Mouse (Mus musculus) forebrain, embryonic 15.5 days (tissue): Measurements from ENCODE around the gene Slc25a36. TPM values are rescaled to one million over a fixed set of nuclear protein-coding genes. Genes with fewer than 3 reads are reported as not detected.

Source experiments
- ATAC-seq: fragments of 200-750 bp; cut with Nextera tagmentation; replicated peaks from 2 replicates; pipeline ENCODE4 v1.8.0; 2017; ENCODE audit warnings: mild to moderate bottlenecking, moderate TSS enrichment, moderate library complexity
- H3K27ac ChIP-seq: fragments of 300-500 bp; sonication (generic); replicated peaks from 2 replicates; pipeline ENCODE4 v1.5.1; 2015; ENCODE audit warnings: mild to moderate bottlenecking, inconsistent platforms
- H3K27me3 ChIP-seq: fragments of 300-500 bp; sonication (generic); 2 replicates; pipeline ENCODE4 v1.6.1; 2015; ENCODE audit warnings: inconsistent platforms
- H3K36me3 ChIP-seq: fragments of 300-500 bp; sonication (generic); 2 replicates; pipeline ENCODE4 v1.6.1; 2015; ENCODE audit warnings: mild to moderate bottlenecking, inconsistent platforms
- H3K4me1 ChIP-seq: fragments of 300-500 bp; sonication (generic); 2 replicates; pipeline ENCODE4 v1.6.1; 2015; ENCODE audit warnings: inconsistent platforms
- H3K4me2 ChIP-seq: fragments of 300-500 bp; sonication (generic); replicated peaks from 2 replicates; pipeline ENCODE4 v1.6.1; 2015; ENCODE audit warnings: mild to moderate bottlenecking, inconsistent platforms
- H3K4me3 ChIP-seq: fragments of 300-500 bp; sonication (generic); 2 replicates; pipeline ENCODE4 v1.5.1; 2015; ENCODE audit warnings: mild to moderate bottlenecking, inconsistent platforms
- H3K9ac ChIP-seq: fragments of 300-500 bp; sonication (generic); replicated peaks from 2 replicates; pipeline ENCODE4 v1.6.1; 2015; ENCODE audit warnings: mild to moderate bottlenecking, inconsistent platforms
- H3K9me3 ChIP-seq: fragments of 300-500 bp; sonication (generic); 2 replicates; pipeline ENCODE4 v1.6.1; 2016; ENCODE audit warnings: inconsistent platforms
- WGBS: fragments of 180-500 bp; shearing (Covaris S2); methylation state at CpG from one replicate; pipeline ENCODE4 v1.1.7; 2015; ENCODE audit warnings: mixed read lengths; 5-methylcytosine and 5-hydroxymethylcytosine counted together
- polyA plus RNA-seq: library from polyadenylated mRNA; unstranded; fragments of >200 nt; fragmentation: Nextera tagmentation; extraction: Ambion mirVana; gene quantifications from 2 replicates; pipeline ENCODE4 v1.2.1, GENCODE M21; 2015

The Slc25a36 gene
- polyA plus RNA-seq: 68.4 and 75.1 TPM in 2 replicates

DNA sequence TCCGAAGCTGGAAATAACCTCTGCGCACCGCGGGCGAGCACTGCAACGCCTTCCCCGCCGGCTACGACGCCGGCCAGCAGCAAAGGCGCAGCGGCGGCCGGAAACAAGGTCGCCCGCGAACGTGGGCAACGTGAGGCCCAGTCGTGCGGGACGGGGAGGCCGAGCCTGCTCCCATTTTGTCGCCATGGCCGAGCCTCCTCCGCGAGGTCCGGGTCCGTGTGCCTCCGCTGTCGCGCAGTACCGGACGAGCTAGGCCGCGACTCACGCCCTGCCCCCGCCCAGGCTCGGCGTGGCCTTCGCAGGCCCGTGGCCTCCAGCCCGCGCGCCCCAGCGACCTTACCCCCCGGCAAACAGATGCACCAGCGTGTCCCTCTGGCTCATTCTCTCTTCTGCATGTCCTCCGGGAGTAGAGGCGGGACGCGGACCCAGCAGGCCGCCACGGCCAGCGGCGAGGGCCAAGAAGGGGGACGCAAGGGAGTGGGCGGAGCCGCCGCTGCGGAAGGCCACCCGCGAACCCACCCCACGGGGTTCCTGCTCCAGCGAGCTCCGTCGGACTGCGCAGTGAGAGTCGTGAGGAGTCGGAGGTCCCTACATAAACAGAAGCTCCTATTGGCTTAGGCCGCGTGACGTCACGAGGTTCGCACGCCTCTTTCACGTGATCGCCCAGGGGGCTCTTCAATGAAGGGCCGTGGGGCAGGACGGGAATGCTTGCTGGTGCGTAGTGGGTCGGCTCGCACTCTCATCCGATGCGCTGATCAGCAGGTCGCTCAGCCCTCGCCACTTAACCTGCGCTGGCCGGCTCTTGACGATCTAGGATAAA, at the start of gene Slc25a36:
Slc25a36 (minus strand) TSS at position 587 of the 820 bp plus-strand sequence.
- WGBS: under 1% methylated on average over 91 of the region's 91 CpGs
- peak; percentile 99 for ATAC-seq
- H3K36me3 ChIP-seq: no peaks in the 10 kb centered on the region
- H3K4me3 ChIP-seq: peak within 1 kb of the TSS; percentile 64
- H3K27ac ChIP-seq: peak within 1 kb of the TSS; percentile 82
- no peaks in the 10 kb centered on the region for H3K27me3 ChIP-seq
- peak within 1 kb of the TSS; percentile 63 for H3K9ac ChIP-seq
- no peaks in the 10 kb centered on the region for H3K9me3 ChIP-seq
- H3K4me1 ChIP-seq: peaks cover 17% of the 10 kb centered on the region
- H3K4me2 ChIP-seq: peak within 1 kb of the TSS; percentile 50

DNA sequence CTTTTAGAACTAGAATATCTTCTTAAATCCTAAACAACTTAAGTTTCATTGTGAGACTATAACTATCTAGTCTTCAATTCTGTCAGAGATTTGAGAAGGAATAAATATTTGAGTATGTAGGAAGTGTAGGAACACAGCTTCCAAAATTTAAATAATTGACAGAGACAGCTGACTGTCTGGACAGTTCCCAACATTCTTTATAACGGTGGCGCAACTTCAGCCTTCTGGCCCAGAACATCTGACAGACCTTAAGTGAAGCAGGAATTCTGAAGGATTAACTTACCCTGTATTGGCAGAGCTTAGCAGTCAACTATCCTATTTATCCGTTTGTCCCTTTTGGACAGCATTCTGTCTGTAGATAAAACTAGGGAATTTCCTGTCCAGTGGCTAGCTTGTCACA, 47.5 kb upstream of the Slc25a36 start:
- no peak for ATAC-seq
- Histone ChIP-seq H3K27me3 (no peaks in the 10 kb centered on the region), H3K4me1 (no peaks in the 10 kb centered on the region), H3K9ac (no peak overlapping the region), H3K36me3 (no peaks in the 10 kb centered on the region), H3K9me3 (no peaks in the 10 kb centered on the region), H3K4me3 (no peak overlapping the region), H3K4me2 (no peak overlapping the region), H3K27ac (no peak overlapping the region)
- WGBS: 58% methylated on average over 3 of the region's 3 CpGs

DNA sequence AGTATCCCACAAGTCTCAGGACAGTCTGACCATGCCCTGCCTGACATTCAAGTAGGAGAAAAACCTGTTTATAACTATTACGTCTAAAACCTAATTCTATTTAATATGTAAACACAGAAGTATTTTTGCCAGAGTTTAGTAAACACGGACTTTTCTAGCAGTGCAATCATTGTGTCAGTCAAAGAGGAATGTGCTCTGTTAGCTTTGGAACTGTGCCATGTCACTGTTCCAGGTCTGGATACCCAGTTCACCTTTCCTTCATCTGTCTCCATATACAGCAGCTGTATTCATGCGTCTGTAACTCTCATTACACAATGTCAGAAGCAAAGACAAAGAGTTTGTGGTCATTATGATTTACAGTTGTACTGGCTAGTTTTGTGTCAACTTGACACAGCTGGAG, 45.0 kb upstream of the Slc25a36 start:
- no peak for ATAC-seq
- Histone ChIP-seq H3K27me3 (no peaks in the 10 kb centered on the region), H3K27ac (no peak overlapping the region), H3K9me3 (no peaks in the 10 kb centered on the region), H3K9ac (no peak overlapping the region), H3K4me2 (no peak overlapping the region), H3K36me3 (no peaks in the 10 kb centered on the region), H3K4me1 (no peaks in the 10 kb centered on the region), H3K4me3 (no peak overlapping the region)
- 77% methylated on average over 3 of the region's 3 CpGs for WGBS

DNA sequence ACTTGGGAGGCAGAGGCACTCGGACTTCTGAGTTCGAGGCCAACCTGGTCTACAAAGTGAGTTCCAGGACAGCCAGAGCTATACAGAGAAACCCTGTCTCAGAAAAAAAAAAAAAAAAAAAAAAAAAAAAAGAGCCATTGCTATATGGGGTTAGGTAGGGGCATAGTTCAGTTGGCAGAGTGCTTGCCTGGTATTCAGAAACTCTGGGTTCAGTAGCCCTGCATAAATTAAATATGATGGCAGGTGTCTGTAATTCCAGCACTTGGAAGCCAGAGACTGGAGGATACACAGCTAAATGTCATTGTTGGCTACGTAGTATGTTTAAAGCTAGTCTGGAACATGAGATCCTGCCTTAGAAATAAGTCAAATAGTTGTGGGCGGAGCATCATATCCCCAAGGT, 44.0 kb upstream of the Slc25a36 start:
- H3K27me3 ChIP-seq: no peaks in the 10 kb centered on the region
- no peak for ATAC-seq
- no peaks in the 10 kb centered on the region for H3K4me1 ChIP-seq
- no peaks in the 10 kb centered on the region for H3K36me3 ChIP-seq
- no peak overlapping the region for H3K4me2 ChIP-seq
- H3K9me3 ChIP-seq: no peaks in the 10 kb centered on the region
- H3K9ac ChIP-seq: no peak overlapping the region
- no peak overlapping the region for H3K4me3 ChIP-seq
- WGBS: 90% methylated on average over 4 of the region's 4 CpGs
- H3K27ac ChIP-seq: no peak overlapping the region

DNA sequence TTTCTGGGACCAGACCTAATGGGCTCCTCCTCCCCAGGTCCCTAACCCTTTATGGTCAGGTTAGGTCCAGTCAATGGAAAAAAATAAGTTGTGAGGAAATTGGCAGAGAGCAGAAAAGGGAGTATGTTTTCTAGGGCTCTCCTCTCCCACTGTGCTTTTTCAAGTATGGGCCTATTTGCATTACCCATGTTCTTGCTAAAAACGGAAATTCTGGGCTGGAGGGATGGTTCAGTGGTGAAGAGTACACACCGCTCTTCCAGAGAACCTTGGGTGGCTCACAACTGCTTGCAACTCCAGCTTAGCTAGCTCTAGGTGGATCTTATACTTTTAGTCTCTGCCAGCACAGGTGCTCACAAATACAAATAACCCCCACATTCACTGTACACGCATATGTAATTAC, 42.0 kb upstream of the Slc25a36 start:
- no peaks in the 10 kb centered on the region for H3K4me1 ChIP-seq
- H3K9me3 ChIP-seq: no peaks in the 10 kb centered on the region
- 85% methylated on average over 3 of the region's 3 CpGs for WGBS
- H3K36me3 ChIP-seq: no peaks in the 10 kb centered on the region
- no peaks in the 10 kb centered on the region for H3K27me3 ChIP-seq
- H3K9ac ChIP-seq: no peak overlapping the region
- no peak overlapping the region for H3K4me2 ChIP-seq
- H3K27ac ChIP-seq: no peak overlapping the region
- H3K4me3 ChIP-seq: no peak overlapping the region
- no peak for ATAC-seq

DNA sequence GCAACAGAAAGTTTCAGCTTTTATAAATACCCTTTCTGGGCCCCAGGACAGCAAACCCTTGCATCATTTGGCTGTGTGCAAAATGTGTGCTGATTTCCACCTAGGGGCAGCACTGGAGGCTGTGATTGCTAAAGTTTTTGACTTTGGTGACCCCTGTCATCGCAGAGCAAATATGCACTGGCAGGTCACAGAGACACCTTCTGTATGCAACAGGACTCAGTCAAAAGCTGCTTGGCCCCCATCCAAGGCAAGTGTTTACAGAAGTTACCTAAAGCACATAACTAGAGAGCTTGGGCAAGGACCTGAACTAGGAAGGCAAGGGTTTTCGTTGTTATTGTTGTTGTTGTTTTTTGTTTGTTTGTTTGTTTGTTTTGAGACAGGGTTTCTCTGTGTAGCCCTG, 36.3 kb upstream of the Slc25a36 start:
- H3K4me3 ChIP-seq: no peak overlapping the region
- no peaks in the 10 kb centered on the region for H3K27me3 ChIP-seq
- no peaks in the 10 kb centered on the region for H3K4me1 ChIP-seq
- no peaks in the 10 kb centered on the region for H3K9me3 ChIP-seq
- no peak for ATAC-seq
- 92% methylated on average over 2 of the region's 2 CpGs for WGBS
- no peak overlapping the region for H3K9ac ChIP-seq
- H3K36me3 ChIP-seq: no peaks in the 10 kb centered on the region
- H3K27ac ChIP-seq: no peak overlapping the region
- H3K4me2 ChIP-seq: no peak overlapping the region

DNA sequence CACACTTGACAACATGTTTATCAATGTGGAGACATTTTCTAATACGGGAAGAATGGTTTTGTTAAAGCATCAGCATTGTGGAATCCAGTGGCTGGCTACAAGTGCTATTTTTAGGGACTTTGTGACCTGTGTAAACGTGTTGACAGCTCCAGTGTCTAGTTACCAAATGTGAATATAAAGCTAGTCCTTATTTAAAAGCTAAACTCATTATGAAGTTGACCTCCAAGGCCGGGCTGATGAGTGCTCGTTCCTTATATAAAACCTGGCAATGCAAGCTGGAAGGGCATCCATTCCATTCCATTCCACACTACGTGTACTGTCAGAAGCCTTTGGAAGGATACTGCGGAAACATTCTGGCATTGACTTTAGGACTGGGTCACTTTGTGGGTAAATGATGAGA, 34.4 kb upstream of the Slc25a36 start:
- H3K27ac ChIP-seq: no peak overlapping the region
- H3K4me3 ChIP-seq: no peak overlapping the region
- H3K9me3 ChIP-seq: no peaks in the 10 kb centered on the region
- H3K27me3 ChIP-seq: no peaks in the 10 kb centered on the region
- no peak overlapping the region for H3K9ac ChIP-seq
- no peaks in the 10 kb centered on the region for H3K4me1 ChIP-seq
- no peak for ATAC-seq
- 83% methylated on average over 6 of the region's 6 CpGs for WGBS
- H3K4me2 ChIP-seq: no peak overlapping the region
- H3K36me3 ChIP-seq: no peaks in the 10 kb centered on the region

DNA sequence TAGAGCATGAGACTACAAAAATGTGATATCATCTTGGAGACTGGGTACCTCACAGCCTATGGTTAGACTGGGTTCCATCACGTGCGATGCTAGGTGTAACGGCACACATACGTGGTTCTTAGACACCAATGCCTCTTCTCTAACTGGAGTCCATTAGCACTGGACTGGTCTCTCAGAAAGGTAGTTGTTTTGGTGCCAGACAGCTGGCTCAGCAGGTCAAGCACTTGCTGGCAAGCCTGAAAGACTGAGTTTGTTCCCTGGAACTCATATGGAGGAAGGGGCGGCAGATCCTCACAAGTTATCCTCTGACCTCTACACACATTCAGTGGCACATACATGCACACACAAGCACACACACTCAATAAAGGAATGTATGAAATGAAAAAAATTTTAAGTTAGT, 32.5 kb upstream of the Slc25a36 start:
- Histone ChIP-seq H3K27ac (no peak overlapping the region), H3K27me3 (no peaks in the 10 kb centered on the region), H3K4me2 (no peak overlapping the region), H3K4me1 (no peaks in the 10 kb centered on the region), H3K9ac (no peak overlapping the region), H3K4me3 (no peak overlapping the region), H3K9me3 (no peaks in the 10 kb centered on the region), H3K36me3 (no peaks in the 10 kb centered on the region)
- WGBS: 92% methylated on average over 5 of the region's 5 CpGs
- no peak for ATAC-seq

DNA sequence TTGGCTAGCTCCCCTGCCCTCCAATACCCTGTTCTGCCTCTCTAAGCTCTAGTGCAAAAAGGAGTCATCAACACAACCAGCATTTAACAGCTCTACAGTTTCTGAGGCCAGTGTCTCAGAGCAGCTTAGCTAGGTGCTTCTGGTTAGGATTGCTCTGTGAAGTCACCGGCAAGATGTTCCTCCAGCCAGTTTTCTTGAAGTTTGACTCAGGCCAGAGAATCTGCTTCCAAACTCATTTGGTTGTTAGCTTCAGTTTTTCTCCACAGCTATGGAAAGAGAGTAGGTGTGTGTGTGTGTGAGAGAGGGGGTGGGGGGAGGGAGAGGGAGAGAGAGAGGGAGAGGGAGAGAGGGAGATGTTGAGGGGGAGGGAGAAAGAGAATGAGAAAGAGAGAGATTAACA, 31.6 kb upstream of the Slc25a36 start:
- Histone ChIP-seq H3K9ac (no peak overlapping the region), H3K9me3 (no peaks in the 10 kb centered on the region), H3K4me2 (no peak overlapping the region), H3K4me1 (no peaks in the 10 kb centered on the region), H3K36me3 (no peaks in the 10 kb centered on the region), H3K27ac (no peak overlapping the region), H3K27me3 (no peaks in the 10 kb centered on the region), H3K4me3 (no peak overlapping the region)
- WGBS: 89% methylated on average over 1 of the region's 1 CpGs
- no peak for ATAC-seq

DNA sequence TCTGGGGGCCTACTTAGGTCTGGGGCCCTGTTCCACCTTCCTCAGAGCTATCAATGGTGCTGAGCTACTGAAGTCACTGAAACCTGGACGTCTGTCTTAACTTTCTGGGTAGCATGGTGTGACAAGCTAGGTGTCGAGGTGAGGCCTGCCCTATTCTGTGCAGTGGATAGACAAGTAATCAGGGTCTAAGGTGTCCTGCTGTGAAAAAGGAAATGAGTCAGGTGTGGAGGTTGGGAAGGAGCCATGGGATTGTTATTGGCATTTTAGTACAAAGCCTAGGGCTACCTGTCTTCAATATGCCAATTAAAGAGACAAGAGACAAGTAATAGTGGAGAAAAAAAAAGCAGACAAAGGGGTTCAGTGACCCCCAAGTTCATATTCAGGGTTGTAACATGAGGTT, 30.8 kb upstream of the Slc25a36 start:
- no peak overlapping the region for H3K9ac ChIP-seq
- WGBS: 55% methylated on average over 2 of the region's 2 CpGs
- H3K9me3 ChIP-seq: no peaks in the 10 kb centered on the region
- H3K36me3 ChIP-seq: no peaks in the 10 kb centered on the region
- no peak overlapping the region for H3K4me2 ChIP-seq
- H3K27me3 ChIP-seq: no peaks in the 10 kb centered on the region
- no peak for ATAC-seq
- H3K4me3 ChIP-seq: no peak overlapping the region
- no peak overlapping the region for H3K27ac ChIP-seq
- no peaks in the 10 kb centered on the region for H3K4me1 ChIP-seq

DNA sequence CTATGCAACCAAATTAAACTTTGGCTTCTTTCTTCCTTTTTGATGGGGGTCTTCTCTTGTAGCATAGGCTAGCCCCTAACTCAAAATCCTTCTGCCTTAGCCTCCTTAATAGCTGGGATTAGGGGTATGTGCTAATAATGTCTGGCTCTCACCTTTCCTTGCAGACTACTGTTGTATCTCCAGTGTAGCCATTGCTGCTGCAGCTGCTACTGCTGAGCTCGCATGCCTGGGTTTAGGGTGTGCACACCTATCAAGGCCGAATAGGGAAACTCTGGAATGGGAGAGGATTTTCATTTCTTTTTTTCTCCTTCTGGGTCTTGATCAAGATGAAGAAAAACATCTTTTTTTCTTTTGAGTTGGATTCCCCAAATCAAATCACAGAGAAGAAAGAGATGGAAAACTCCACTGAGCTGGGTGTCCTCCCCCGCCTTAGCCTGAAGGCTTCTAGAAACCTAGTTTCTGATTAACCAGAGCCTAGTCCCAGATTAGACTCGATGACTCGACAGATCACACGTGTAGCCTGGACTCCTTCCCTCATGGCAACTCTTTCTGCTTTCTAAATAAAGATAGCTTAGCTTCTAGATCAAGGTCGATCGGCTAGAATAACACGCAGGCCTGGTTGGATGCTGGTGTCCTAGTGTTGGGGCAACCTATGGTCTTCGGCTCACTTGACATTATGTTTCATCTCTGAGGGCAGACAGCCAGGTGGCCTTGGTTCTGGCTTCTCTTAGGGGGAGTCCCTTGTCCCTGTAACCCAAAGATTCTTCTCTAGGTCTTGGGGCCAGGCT, 29.4 kb upstream of the Slc25a36 start:
- H3K4me1 ChIP-seq: no peaks in the 10 kb centered on the region
- H3K4me2 ChIP-seq: no peak overlapping the region
- H3K27me3 ChIP-seq: no peaks in the 10 kb centered on the region
- ATAC-seq: no peak
- no peak overlapping the region for H3K9ac ChIP-seq
- H3K36me3 ChIP-seq: no peaks in the 10 kb centered on the region
- H3K27ac ChIP-seq: no peak overlapping the region
- no peak overlapping the region for H3K4me3 ChIP-seq
- WGBS: 94% methylated on average over 10 of the region's 10 CpGs
- H3K9me3 ChIP-seq: no peaks in the 10 kb centered on the region

DNA sequence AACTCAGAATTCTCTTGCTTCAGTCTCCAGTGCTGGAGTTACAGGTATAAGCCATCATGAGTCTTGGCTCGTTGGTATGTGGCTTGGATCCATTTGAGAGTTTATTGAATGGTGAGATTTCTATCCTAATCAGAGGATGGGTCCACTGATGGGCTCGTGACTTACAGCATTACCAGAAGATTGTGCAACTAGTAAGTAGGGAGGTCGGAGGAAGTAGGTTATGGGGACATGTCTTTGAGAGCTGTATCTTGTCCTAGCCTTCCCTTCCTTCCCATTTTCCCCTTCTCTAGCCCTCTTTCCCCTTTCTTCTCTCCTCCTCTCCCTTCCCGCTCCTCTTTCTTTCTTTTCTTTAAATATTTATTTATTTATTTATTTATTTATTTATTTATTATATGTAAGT, 26.7 kb upstream of the Slc25a36 start:
- WGBS: 93% methylated on average over 4 of the region's 4 CpGs
- Histone ChIP-seq H3K4me2 (no peak overlapping the region), H3K27me3 (no peaks in the 10 kb centered on the region), H3K4me1 (no peaks in the 10 kb centered on the region), H3K9ac (no peak overlapping the region), H3K9me3 (no peaks in the 10 kb centered on the region), H3K4me3 (no peak overlapping the region), H3K27ac (no peak overlapping the region), H3K36me3 (no peaks in the 10 kb centered on the region)
- no peak for ATAC-seq
